Mouse (Mus musculus) liver, embryonic 14 days (tissue): Measurements from ENCODE around the gene Abca8b. TPM values are rescaled to one million over a fixed set of nuclear protein-coding genes. Genes with fewer than 3 reads are reported as not detected.

Experiments used
- polyA plus RNA-seq: library from polyadenylated mRNA; depleted of rRNA; stranded (reverse); fragments of >200 nt; gene quantifications from 2 replicates; pipeline ENCODE4 v1.2.3, GENCODE M21; 2012; rRNA removed

Gene Abca8b
- 5.1 and 5.8 TPM in 2 replicates for polyA plus RNA-seq

DNA sequence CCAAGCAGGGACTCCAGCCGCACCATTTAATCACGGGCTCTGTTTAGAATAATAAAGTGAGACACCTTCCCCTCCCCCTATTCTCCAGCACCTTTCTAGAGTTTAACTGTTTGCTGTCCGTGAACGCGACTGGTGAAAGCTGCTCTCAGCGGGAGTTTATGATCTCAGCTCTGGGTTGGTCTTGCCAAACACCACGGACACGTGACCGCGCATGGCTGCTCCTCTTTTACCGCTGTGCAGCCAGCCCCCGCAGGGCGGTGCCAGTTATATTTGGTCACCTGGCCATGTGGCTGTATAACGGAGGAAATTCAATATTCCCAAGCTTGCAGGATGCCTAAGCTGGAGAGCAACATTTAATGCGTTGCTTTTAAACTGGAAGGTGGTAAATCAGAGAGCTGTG is at the start of gene Abca8b:
TSS of gene Abca8b (minus strand) at position 222 of the 400 bp plus-strand sequence.

Other genes starting within 250 kb of the Abca8b start
- 0.06 TPM in 1 of 2 replicates, not detected in the other for gene 1700012B07Rik, start 167.8 kb downstream of the Abca8b start, polyA plus RNA-seq
- gene Abca8a, start 100.1 kb upstream of the Abca8b start, polyA plus RNA-seq = 0.77 and 1.0 TPM in 2 replicates
- 0.40 and 0.44 TPM in 2 replicates for gene Abca9, start 172.4 kb upstream of the Abca8b start, polyA plus RNA-seq